Mouse (Mus musculus): Measurements from ENCODE around the gene Trim11. TPM values are rescaled to one million over a fixed set of nuclear protein-coding genes. Genes with fewer than 3 reads are reported as not detected.
A peak's percentile ranks its signal among the peaks of the same experiment; 100 is the strongest.

The Trim11 gene
- total RNA-seq, 2 experiments from 2014 or later: 32.5 to 35.5 TPM

- no peak for DNase-seq (ENCODE audit: low spot score in 2 of 2)
- Histone ChIP-seq H3K4me3 (no peak overlapping the region), H3K27ac (no peak overlapping the region)
- TF ChIP-seq CTCF (conservative IDR thresholded peaks at IDR 0.05): no peak
Measured at GRCm38 (mm10) chr11:58989166-58989565, 11.3 kb downstream of the Trim11 start.

DNA sequence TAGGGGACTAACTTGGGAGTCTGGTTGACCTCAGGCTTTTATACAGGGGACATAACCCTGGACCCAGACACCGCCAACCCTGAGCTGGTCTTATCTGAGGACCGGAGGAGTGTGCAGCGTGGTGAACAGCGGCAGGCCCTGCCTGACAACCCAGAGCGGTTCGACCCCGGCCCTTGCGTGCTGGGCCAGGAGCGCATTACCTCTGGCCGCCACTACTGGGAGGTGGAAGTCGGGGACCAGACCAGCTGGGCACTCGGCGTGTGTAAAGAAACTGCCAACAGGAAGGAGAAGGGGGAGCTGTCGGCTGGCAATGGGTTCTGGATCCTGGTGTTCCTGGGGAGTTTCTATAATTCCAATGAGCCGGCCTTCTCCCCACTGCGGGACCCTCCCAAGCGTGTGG is 12.2 kb downstream of the Trim11 start:
- DNase-seq (ENCODE audit: low spot score in 2 of 2): no peak
- peak; percentile 14; the same call in 1 of the 2 replicates for TF ChIP-seq CTCF (conservative IDR thresholded peaks at IDR 0.05)
- Histone ChIP-seq H3K27ac (no peak overlapping the region), H3K4me3 (no peak overlapping the region)

DNA sequence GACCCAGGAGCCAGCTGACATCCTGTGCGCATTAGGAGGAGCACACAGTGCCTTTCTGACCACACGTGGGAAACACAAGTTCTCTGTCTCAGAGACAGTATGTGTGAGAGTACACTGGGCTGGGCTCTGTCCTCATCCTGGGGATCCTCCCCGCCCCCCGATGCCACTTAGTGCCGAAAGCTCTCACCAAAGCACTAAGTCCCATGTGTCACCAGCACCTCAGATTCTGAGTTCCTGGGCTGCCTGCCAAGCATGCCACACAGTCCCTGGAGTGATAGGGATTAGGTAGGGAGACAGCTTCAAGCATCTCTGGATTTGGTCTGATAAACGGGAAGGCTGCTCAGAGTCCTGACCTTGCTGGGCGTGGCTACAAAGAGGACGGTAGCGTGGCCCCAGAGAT is 12.9 kb downstream of the Trim11 start:
- TF ChIP-seq CTCF (conservative IDR thresholded peaks at IDR 0.05): no peak
- Histone ChIP-seq H3K4me3 (no peak overlapping the region), H3K27ac (no peak overlapping the region)
- no peak for DNase-seq (ENCODE audit: low spot score in 2 of 2)

- Histone ChIP-seq H3K27ac (no peak overlapping the region), H3K4me3 (no peak overlapping the region)
- DNase-seq (ENCODE audit: low spot score in 2 of 2): no peak
- no peak for TF ChIP-seq CTCF (conservative IDR thresholded peaks at IDR 0.05)
Measured at GRCm38 (mm10) chr11:58991911-58992310, 14.0 kb downstream of the Trim11 start.

GRCm38 (mm10) chr11:58993091-58993670 is 15.3 kb downstream of the Trim11 start:
- no peak for TF ChIP-seq CTCF (conservative IDR thresholded peaks at IDR 0.05)
- no peak overlapping the region for H3K4me3 ChIP-seq

DNA sequence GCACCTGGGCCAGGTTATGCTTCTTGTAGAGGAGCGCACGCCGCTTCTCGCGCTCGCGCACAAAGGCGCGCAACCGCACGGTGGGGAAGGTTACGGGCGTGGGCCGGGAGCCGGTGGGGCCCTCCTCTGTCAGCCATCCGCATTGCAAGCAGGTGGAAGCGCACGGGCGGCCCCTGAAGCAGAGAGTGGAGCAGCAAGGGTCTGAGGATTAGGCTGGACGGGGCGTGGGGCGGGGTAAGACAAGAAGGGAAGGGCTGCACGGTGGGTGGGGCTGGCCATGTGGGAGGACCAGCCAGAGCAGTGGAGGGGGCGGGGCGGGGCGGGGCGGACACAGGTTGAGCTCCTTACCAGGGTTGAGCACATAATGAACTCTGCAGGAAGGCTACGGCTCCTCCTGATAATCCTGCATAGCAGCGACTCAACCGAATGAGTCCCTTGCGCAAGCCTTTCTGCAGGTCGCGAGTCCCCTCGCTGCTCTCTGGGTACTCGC is 16.5 kb downstream of the Trim11 start:
- Histone ChIP-seq H3K4me3 (peak overlapping the region; percentile 54), H3K27ac (peak overlapping the region; percentile 77)
- TF ChIP-seq CTCF (conservative IDR thresholded peaks at IDR 0.05): peak; percentile 50
- peak; percentile 41 to 43 for DNase-seq (ENCODE audit: low spot score in 2 of 2)

More at GRCm38 (mm10) chr11:58993091-58993670, 15.3 kb downstream of the Trim11 start:
- H3K27ac ChIP-seq: no peak overlapping the region
- DNase-seq (ENCODE audit: low spot score in 2 of 2): no peak

DNA sequence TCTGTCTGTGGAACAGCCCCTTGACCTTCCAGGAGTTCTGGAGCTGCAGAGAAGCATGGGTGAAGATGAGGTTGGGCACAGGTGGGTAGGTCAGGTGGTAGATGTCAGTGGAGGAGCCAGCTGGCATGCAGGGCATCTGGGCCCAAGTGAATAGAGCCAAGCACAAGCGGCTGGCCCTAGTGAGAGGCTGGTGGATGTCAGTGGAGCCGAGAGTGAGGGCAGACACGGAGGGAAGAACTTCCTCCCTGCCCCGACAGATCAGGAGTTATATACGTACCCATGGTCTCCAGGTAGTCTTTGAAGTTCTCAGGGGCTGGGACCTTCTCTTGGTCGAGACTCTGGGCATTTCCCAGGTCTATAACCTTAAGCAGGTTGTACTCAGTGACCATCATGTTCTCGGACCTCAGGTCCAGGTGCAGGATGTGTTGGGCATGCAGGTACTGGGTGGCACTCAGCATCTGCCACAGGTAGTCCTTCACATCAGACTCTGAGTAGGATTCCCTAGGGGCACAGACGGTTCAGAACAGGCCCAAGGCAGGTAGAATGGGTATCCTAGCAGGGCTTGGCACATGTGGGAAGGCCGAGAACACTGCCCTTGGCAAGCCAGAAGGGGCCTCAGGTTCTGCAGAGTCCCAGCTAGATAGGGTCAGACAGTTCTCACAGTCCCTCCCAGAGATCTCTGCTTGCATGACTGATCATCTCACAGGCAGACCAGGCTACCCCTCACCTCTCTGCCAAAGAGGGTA is 17.3 kb downstream of the Trim11 start:
- Histone ChIP-seq H3K4me3 (no peak overlapping the region), H3K27ac (peak overlapping the region; percentile 77; the same call in 1 of the 2 replicates)
- no peak for DNase-seq (ENCODE audit: low spot score in 2 of 2)
- TF ChIP-seq CTCF (conservative IDR thresholded peaks at IDR 0.05): no peak

GRCm38 (mm10) chr11:58995807-58996370 is 18.0 kb downstream of the Trim11 start:
- no peak for DNase-seq (ENCODE audit: low spot score in 2 of 2)

GRCm38 (mm10) chr11:58997541-58997940 is 19.6 kb downstream of the Trim11 start:
- Histone ChIP-seq H3K27ac (no peak overlapping the region), H3K4me3 (no peak overlapping the region)
- TF ChIP-seq CTCF (conservative IDR thresholded peaks at IDR 0.05): no peak
- no peak for DNase-seq (ENCODE audit: low spot score in 2 of 2)

More at GRCm38 (mm10) chr11:58995807-58996370, 18.0 kb downstream of the Trim11 start:
- peak; percentile 47 for TF ChIP-seq CTCF (conservative IDR thresholded peaks at IDR 0.05)
- H3K4me3 ChIP-seq: no peak overlapping the region
- no peak overlapping the region for H3K27ac ChIP-seq

GRCm38 (mm10) chr11:58999158-58999557 is 21.3 kb downstream of the Trim11 start:
- TF ChIP-seq CTCF (conservative IDR thresholded peaks at IDR 0.05): no peak
- H3K27ac ChIP-seq: no peak overlapping the region
- no peak overlapping the region for H3K4me3 ChIP-seq
- no peak for DNase-seq (ENCODE audit: low spot score in 2 of 2)

DNA sequence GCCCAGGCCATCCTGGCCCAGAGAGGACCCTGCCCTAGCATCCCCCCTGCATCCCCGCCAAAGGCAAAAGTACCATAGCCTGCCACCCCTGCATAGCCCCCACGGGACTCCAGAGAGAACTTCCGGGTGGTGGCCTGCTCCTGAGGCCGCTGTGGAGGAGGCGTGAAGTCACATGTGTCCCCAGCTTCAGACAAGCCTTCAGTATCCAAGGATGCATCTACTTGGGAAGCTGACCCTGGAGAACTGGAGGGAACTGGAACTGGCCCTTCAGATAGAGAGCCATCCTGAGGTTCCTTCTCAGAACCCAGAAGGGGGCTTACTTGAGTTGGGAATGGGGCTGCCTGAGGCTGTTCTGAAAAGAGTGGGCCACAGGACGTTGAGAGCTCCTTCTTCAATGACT is 21.9 kb downstream of the Trim11 start:
- no peak for DNase-seq (ENCODE audit: low spot score in 2 of 2)
- Histone ChIP-seq H3K4me3 (no peak overlapping the region), H3K27ac (peak overlapping the region; percentile 88)
- no peak for TF ChIP-seq CTCF (conservative IDR thresholded peaks at IDR 0.05)

GRCm38 (mm10) chr11:59000635-59001034 is 22.7 kb downstream of the Trim11 start:
- Histone ChIP-seq H3K27ac (peak overlapping the region; percentile 88), H3K4me3 (no peak overlapping the region; the same call in 1 of the 2 replicates)
- TF ChIP-seq CTCF (conservative IDR thresholded peaks at IDR 0.05): no peak
- DNase-seq (ENCODE audit: low spot score in 2 of 2): peak; percentile 77 to 81

DNA sequence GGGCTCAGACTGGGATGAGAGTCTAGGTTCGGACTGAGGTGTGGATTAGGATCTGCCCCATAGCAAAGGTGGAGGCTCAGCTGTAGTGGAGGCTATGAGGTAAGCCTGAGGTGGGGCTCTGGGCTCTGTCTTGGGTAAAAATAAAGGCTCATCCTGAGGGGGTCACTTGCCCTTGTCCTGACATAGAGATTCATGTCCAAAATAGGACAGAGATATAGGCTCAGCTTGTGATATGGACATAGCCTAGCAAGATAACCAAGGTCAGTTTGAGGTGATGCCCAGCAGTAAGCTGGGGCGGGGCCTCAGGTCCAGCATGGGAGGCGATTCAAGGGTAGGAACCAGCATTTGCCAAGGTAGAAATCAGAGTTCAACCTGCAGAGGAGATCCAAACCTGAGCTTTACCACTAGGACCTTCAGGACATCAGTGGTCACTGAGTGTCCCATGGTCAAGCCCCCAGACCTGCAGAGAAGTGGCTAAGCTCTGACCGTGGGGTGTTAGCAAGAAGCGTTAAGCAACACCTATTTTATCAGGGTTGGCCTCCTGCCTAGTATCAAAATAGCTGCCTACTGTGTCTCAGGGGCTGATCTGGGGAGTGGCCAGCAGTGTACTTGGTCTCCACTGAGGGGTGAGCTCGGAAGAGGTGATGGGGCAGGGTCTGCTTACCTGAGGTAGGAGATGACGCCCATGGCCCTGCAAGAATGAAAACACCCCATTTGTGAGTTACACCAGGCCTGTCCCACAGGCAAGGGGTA is 24.6 kb downstream of the Trim11 start:
- TF ChIP-seq CTCF (conservative IDR thresholded peaks at IDR 0.05): no peak
- no peak for DNase-seq (ENCODE audit: low spot score in 2 of 2)
- H3K4me3 ChIP-seq: no peak overlapping the region
- no peak overlapping the region for H3K27ac ChIP-seq
